Mouse (Mus musculus) bone marrow, adult 2 months (tissue): Measurements from ENCODE around the gene Ankrd55.

Experiments used
- CTCF ChIP-seq: fragments of 200-500 bp; IDR thresholded peaks from 2 replicates; pipeline ENCODE4 v1.5.1; 2011; ENCODE audit warnings: low read length, control low read depth; ENCODE audit not compliant: control insufficient read depth, insufficient read depth
- POLR2A ChIP-seq: fragments of 200-500 bp; IDR thresholded peaks from 2 replicates; pipeline ENCODE4 v1.6.1; 2011; ENCODE audit warnings: low read depth, mild to moderate bottlenecking, control low read depth, low read length, borderline replicate concordance; ENCODE audit not compliant: control insufficient read depth

GRCm38 (mm10) chr13:112363218-112363617 is 75.0 kb downstream of the Ankrd55 start:
- TF ChIP-seq POLR2A = no peak
- no peak for TF ChIP-seq CTCF
